Mouse (Mus musculus): ENCODE measurements around the gene Bspry.

DNA sequence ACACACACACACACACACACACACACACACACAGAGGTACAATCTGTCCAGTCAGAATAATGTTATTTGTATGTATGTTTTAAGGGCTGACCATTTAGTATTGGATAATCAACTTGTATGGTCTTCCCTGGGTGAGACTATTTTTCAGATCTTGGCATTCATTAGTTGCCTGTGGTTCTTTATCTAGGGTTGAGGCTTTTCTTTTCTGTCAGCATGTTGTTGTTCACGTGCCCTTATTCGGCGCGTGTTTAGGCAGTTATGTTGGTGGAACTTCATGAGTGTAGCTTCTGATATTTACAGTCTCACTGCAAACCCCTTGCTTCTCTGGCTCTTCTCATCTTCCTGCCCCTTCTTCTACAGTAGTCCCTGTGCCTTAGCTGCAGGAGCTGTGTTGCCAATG, 47.8 kb downstream of the Bspry start:
- TF ChIP-seq POLR2A (IDR thresholded peaks at IDR 0.05; ENCODE audit: insufficient read depth, low read depth, low read length): no peak
- TF ChIP-seq CTCF (IDR thresholded peaks at IDR 0.05; ENCODE audit: insufficient read depth, low read depth, low read length): no peak
